Mouse (Mus musculus): ENCODE measurements around the gene Stx11.
A peak's percentile ranks its signal among the peaks of the same experiment; 100 is the strongest.
"Not testable (repeated sequence)": the region's sequence is repeated elsewhere in the genome, so short reads cannot be mapped to it uniquely, and the experiment has no call there.

Stx11 gene

GRCm38 (mm10) chr10:12957271-12957670, 6.8 kb downstream of the Stx11 start:
- DNase-seq (ENCODE audit: low spot score): no peak

GRCm38 (mm10) chr10:12955831-12956230, 8.3 kb downstream of the Stx11 start:
- no peak for DNase-seq (ENCODE audit: low spot score)

- DNase-seq (ENCODE audit: low spot score): not testable (repeated sequence)
Measured at GRCm38 (mm10) chr10:12951358-12951757, 12.7 kb downstream of the Stx11 start.

GRCm38 (mm10) chr10:12949299-12949698, 14.8 kb downstream of the Stx11 start:
- no peak for DNase-seq (ENCODE audit: low spot score)

- DNase-seq (ENCODE audit: low spot score): no peak
Measured at GRCm38 (mm10) chr10:12947606-12948005, 16.5 kb downstream of the Stx11 start.

- no peak for DNase-seq (ENCODE audit: low spot score)
Measured at GRCm38 (mm10) chr10:12941018-12941761, 22.9 kb downstream of the Stx11 start.

- no peak for DNase-seq (ENCODE audit: low spot score)
Measured at GRCm38 (mm10) chr10:12938763-12939162, 25.3 kb downstream of the Stx11 start.

- no peak for DNase-seq (ENCODE audit: low spot score)
Measured at GRCm38 (mm10) chr10:12936079-12936478, 28.0 kb downstream of the Stx11 start.

- no peak for DNase-seq (ENCODE audit: low spot score)
Measured at GRCm38 (mm10) chr10:12935575-12935974, 28.5 kb downstream of the Stx11 start.

- no peak for DNase-seq (ENCODE audit: low spot score)
Measured at GRCm38 (mm10) chr10:12931492-12932400, 32.4 kb downstream of the Stx11 start.

- DNase-seq (ENCODE audit: low spot score): no peak
Measured at GRCm38 (mm10) chr10:12930351-12930905, 33.7 kb downstream of the Stx11 start.

GRCm38 (mm10) chr10:12929857-12930174, 34.3 kb downstream of the Stx11 start:
- DNase-seq (ENCODE audit: low spot score): no peak

- DNase-seq (ENCODE audit: low spot score): no peak
Measured at GRCm38 (mm10) chr10:12929149-12929856, 34.8 kb downstream of the Stx11 start.

GRCm38 (mm10) chr10:12928193-12928592, 35.9 kb downstream of the Stx11 start:
- DNase-seq (ENCODE audit: low spot score): no peak

- peak; percentile 92 for DNase-seq (ENCODE audit: low spot score)
Measured at GRCm38 (mm10) chr10:12922574-12923353, 41.3 kb downstream of the Stx11 start.

- no peak for DNase-seq (ENCODE audit: low spot score)
Measured at GRCm38 (mm10) chr10:12922077-12922573, 42.0 kb downstream of the Stx11 start.

- peak; percentile 22 for DNase-seq (ENCODE audit: low spot score)
Measured at GRCm38 (mm10) chr10:12921551-12922040, 42.5 kb downstream of the Stx11 start.

- DNase-seq (ENCODE audit: low spot score): no peak
Measured at GRCm38 (mm10) chr10:12919287-12919686, 44.8 kb downstream of the Stx11 start.

GRCm38 (mm10) chr10:12917626-12918025, 46.5 kb downstream of the Stx11 start:
- DNase-seq (ENCODE audit: low spot score): no peak

- DNase-seq (ENCODE audit: low spot score): no peak
Measured at GRCm38 (mm10) chr10:12916376-12916775, 47.7 kb downstream of the Stx11 start.

- DNase-seq (ENCODE audit: low spot score): no peak
Measured at GRCm38 (mm10) chr10:12915826-12916225, 48.3 kb downstream of the Stx11 start.

Data from spleen, adult 12 weeks (tissue).